Comparison of ENCODE assay signal across 9 mouse cellular contexts in the genomic region with DNA sequence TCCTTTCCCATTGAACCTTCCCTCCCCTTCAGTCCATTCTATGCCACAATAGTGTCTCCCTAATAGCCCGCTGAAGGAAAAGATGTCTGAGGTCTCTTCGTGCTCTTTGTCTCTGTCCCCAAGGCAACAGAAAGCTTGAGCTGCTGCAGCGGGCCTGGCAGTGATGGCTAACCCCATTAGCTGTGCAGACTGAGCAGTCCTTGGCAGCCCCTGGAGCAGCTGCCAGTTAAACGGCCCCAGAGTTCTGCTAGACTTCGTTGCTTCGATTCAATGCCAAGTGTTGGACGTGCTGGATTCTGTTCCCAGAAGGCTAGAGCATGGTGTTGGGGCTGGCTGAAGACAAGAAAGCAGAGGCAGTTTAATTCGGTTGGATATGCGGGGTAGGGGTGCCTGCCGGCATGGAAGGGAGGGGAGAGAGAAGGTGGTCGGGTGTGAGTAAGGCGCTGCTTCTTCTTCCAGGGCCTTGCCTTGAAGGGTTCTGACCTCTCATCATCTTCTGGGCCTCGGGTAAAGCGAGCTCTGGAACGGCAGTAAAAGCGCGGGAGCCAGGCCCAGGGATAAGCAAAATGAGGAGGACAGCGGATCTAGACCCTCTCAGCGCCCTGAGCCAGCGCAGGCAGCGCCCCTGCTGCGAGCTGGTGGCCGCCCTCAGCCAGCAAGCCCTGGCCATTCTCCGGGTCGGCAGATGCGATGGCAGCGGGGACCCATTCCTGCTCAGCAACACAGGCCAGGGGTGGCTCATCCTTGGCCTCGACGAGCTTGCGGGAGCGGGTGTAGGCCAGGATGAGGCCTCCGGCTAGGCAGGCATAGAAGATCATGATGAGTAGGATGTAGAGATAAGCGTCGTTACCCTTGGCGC. TPM values are rescaled to one million over a fixed set of nuclear protein-coding genes. Genes with fewer than 3 reads are reported as not detected.
DNase-seq lines count a peak whose midpoint lies in the region; ATAC-seq and TF ChIP-seq lines count a peak whose summit lies in the region.
"Had no signal": no experiment of that assay in that cellular context is flagged by ENCODE, and none has a peak within 500 bp of the region (broad histone marks: within the 10 kb centered on the region; RNA-seq: fewer than 3 reads in every experiment).

No protein-coding gene starts in this region.

- peaks cover 34% of the 10 kb centered on the region for H3K27me3 ChIP-seq in E14TG2a.4 (ENCODE audit: insufficient read depth, low read length)
- peaks cover 35% of the 10 kb centered on the region for H3K27me3 ChIP-seq in embryonic facial prominence, embryonic 15.5 days
- H3K27me3 ChIP-seq in neural tube, embryonic 12.5 days (replicated peaks), result peaks cover 7% of the 10 kb centered on the region

- no peaks in the 10 kb centered on the region for H3K36me3 ChIP-seq in E14TG2a.4 (ENCODE audit: insufficient read depth, low read length)
- no peaks in the 10 kb centered on the region for H3K36me3 ChIP-seq in embryonic facial prominence, embryonic 15.5 days
- no peaks in the 10 kb centered on the region for H3K36me3 ChIP-seq in neural tube, embryonic 12.5 days

- TF ChIP-seq CTCF in E14TG2a.4 (conservative IDR thresholded peaks at IDR 0.05; ENCODE audit: low read length), result no peak

- H3K9me3 ChIP-seq in E14TG2a.4 (ENCODE audit: low read length), result no peaks in the 10 kb centered on the region
- no peaks in the 10 kb centered on the region for H3K9me3 ChIP-seq in embryonic facial prominence, embryonic 15.5 days (replicated peaks)
- H3K9me3 ChIP-seq in neural tube, embryonic 12.5 days, result no peaks in the 10 kb centered on the region

- DNase-seq in gastrocnemius, postnatal 10 days, result peak; percentile 10
- DNase-seq in gastrocnemius, adult 8-10 months (ENCODE audit: low spot score in 2 of 2), result no peak
- DNase-seq in layer of hippocampus, adult 8-10 months (ENCODE audit: low spot score in 2 of 2), result peak; percentile 13 to 26
- no peak for DNase-seq in natural killer cell, adult 2 months (ENCODE audit: low spot score in 2 of 2)
- no peak for DNase-seq in adrenal gland, postnatal 4 days (ENCODE audit: low spot score in 2 of 2)

- WGBS in embryonic facial prominence, embryonic 15.5 days, result 29% methylated on average over 29 of the region's 35 CpGs
- WGBS in neural tube, embryonic 12.5 days, result 32% methylated on average over 34 of the region's 35 CpGs

- peak; percentile 43; the same call in 1 of the 2 replicates for ATAC-seq in embryonic facial prominence, embryonic 15.5 days (ENCODE audit: insufficient number of reproducible peaks, low FRiP score, low TSS enrichment, low read depth)
- peak; percentile 81 for ATAC-seq in neural tube, embryonic 12.5 days (ENCODE audit: low FRiP score, low read depth)

- H3K4me1 ChIP-seq in E14TG2a.4 (replicated peaks; ENCODE audit: low read depth, low read length), result 0 out of 2 replicates have a peak, but pooled peaks cover 3% of the 10 kb centered on the region
- H3K4me1 ChIP-seq in embryonic facial prominence, embryonic 15.5 days, result peaks cover 9% of the 10 kb centered on the region
- no peaks in the 10 kb centered on the region for H3K4me1 ChIP-seq in neural tube, embryonic 12.5 days

- peak overlapping the region; percentile 44 for H3K4me2 ChIP-seq in embryonic facial prominence, embryonic 15.5 days (replicated peaks)
- H3K4me2 ChIP-seq in neural tube, embryonic 12.5 days (replicated peaks), result peak overlapping the region; percentile 59

- no peak overlapping the region for H3K27ac ChIP-seq in embryonic facial prominence, embryonic 15.5 days (replicated peaks)
- no peak overlapping the region for H3K27ac ChIP-seq in neural tube, embryonic 12.5 days
- H3K27ac ChIP-seq: macrophage had no signal

- peak overlapping the region; percentile 53 for H3K4me3 ChIP-seq in E14TG2a.4 (replicated peaks; ENCODE audit: low read length)
- H3K4me3 ChIP-seq in embryonic facial prominence, embryonic 15.5 days (replicated peaks), result peak overlapping the region; percentile 26
- H3K4me3 ChIP-seq in neural tube, embryonic 12.5 days, result peak overlapping the region; percentile 20

- 0 out of 2 replicates have a peak overlapping the region, but pooled peaks have one; percentile 6 for H3K9ac ChIP-seq in embryonic facial prominence, embryonic 15.5 days
- peak overlapping the region; percentile 38; the same call in 1 of the 2 replicates for H3K9ac ChIP-seq in neural tube, embryonic 12.5 days

RNA-seq across cellular contexts. Expression of gene Kcne1l, which starts 0.9 kb away (rescaled TPM):
- total RNA-seq in gastrocnemius, postnatal 10 days (2021), result 100 to 1,000 TPM; 189 to 219 TPM
- under 1 TPM in 3 of 4 experiments, not detected in 1; 0.15 to 0.49 (median 0.19) TPM for total RNA-seq in gastrocnemius, adult 8-10 months (2022)
- 28.2 and 30.7 TPM in 2 replicates for polyA plus RNA-seq in embryonic facial prominence, embryonic 15.5 days (2015; fragmentation: Nextera tagmentation; extraction: Ambion mirVana)
- total RNA-seq in layer of hippocampus, adult 8-10 months (2022), result 1 to 10 TPM; 2.5 to 6.6 (median 4.5) TPM
- polyA plus RNA-seq in neural tube, embryonic 12.5 days (2016; fragmentation: Nextera tagmentation; extraction: Ambion mirVana), result 39.6 and 47.7 TPM in 2 replicates
- total RNA-seq in adrenal gland, postnatal 4 days (2021), result 1 to 10 TPM; 4.0 to 4.5 TPM
- polyA plus RNA-seq: macrophage had no signal

Comparison
In these comparisons a context has a peak if more than half of its experiments do, and no peak if none do; other contexts are left out.
1. DNase-seq: peak in gastrocnemius, postnatal 10 days (single experiment) and layer of hippocampus, adult 8-10 months (2 of 2); none in gastrocnemius, adult 8-10 months (0 of 2), natural killer cell, adult 2 months (0 of 2) and adrenal gland, postnatal 4 days (0 of 2).
2. RNA of gene Kcne1l, which starts 0.9 kb away (total RNA-seq): 189 to 219 TPM in gastrocnemius, postnatal 10 days; 2.5 to 6.6 TPM in layer of hippocampus, adult 8-10 months, 4.0 to 4.5 TPM in adrenal gland, postnatal 4 days and 0.15 to 0.49 TPM in gastrocnemius, adult 8-10 months; every median in the first group is over 10 times any median in the second.
3. Peak in every context shown above with its lines, with median percentiles within 50 percentile points of each other: H3K4me3 ChIP-seq.